Mouse (Mus musculus) hematopoietic stem cell, adult 5-6 weeks (primary cell): ENCODE measurements at regions not wholly inside any gene's neighbourhood (a gene's known extent, or its start where the extent isn't known, plus 50 kb on each side); places are given as distances from the start of the nearest gene placed in this dataset.

ENCODE experiments used
- ATAC-seq, 2 experiments: fragments of 125-278 bp in 1 of 2; replicated peaks in 1 of 2; 2 replicates each; pipeline ENCODE4 v1.8.0; 2016 to 2017; ENCODE audit warnings: inconsistent platforms in 2 of 2, mild to moderate bottlenecking in 2 of 2, moderate number of reproducible peaks in 2 of 2, low read depth in 1 of 2, moderate TSS enrichment in 1 of 2; ENCODE audit not compliant: low FRiP score in 2 of 2, poor library complexity in 2 of 2, severe bottlenecking in 2 of 2, insufficient read depth in 1 of 2, low TSS enrichment in 1 of 2

DNA sequence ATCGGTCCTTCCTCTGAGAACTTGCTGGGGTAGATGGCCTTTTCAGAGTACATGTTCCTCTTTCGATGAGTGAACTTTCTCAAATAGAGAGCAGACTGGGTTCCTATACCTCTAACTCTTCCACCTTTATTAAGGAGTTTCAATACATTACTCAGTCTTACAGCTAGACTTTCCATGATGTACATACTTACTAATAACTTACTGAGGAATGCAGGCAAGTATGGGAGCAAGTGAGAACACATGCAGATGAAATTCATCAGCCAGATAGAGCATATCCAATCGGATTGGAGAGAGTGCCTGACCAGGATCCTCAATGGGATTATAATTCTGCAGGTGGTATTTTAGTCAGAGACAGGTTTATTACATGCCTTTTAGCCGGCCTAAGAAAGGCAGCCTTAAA lies 292.2 kb upstream of the Large1 start:
- no peak for ATAC-seq

DNA sequence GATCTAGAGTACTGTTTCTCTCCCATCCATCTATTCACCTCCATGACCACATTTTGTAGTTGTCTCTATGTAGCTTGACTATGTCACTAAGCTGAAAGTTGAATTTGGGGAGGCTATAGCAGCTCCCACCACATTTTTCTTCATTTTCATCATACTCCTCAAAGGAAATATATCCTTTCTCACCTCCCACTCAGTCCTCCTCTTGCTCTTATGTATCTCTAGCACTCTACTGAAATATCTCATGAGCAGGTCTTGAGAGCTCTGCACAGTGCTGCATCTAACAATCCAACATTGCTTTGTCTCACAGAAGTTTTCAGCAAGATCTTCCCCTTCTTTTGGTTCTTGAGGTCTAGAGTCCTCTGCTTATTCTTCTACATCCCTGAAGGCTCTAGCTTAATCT lies 273.5 kb upstream of the Large1 start:
- no peak for ATAC-seq

DNA sequence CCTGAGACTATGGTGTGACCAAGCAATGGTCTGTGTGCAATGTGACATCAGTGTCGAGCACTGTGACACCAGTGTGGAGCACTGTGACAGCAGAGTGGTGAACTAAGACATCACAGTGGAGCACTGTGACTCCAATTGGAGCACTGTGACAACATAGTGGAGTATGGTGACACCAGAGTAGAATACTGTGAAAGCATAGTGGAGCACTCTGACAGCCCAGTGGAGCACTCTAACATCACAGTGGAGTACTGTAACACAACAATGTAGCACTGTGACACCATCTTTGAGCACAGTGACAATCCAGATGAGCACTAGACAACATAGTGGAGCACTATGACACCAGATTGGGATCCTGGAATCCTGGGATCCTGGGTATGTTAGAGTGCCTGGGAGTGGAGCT lies 265.6 kb upstream of the Large1 start:
- peak; percentile 62 to 78 for ATAC-seq

DNA sequence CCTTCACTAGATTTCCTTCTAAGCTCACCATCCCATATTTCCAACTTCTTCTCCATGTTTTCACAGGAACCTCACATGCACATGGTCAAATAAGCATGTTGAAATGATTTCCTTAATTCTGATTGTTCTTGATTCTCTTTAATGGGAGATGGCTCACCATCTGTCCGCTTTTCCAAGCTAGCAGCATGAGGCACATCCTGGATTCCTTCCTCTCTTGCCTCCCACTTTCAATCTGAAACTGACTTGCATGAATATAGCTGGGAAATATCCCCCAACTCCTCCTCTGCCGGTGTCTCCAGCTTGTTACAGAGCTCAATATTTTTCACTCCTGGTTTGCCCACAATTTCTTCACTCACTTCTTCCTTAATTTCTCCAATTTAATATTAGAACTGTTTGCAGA lies 261.3 kb upstream of the Large1 start:
- ATAC-seq, result no peak

DNA sequence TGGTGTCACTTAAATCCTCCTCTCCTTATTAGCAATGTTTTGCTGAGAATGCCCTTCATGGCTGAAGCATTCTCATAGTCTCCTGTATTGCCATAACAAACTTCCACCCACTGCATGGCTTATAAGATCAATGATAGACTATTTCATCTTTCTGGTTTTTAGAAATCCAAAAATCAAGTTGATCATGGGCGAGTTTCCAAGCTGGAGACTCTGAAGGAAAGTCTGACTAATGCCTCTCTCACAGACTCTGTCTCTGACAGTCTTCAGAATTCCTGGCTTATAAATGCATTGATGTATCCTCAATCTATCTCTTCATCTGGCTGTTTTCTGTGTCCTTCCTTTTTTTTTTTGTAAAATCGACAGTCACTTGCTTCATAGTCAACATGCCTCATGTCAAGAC lies 260.8 kb upstream of the Large1 start:
- ATAC-seq, result no peak

DNA sequence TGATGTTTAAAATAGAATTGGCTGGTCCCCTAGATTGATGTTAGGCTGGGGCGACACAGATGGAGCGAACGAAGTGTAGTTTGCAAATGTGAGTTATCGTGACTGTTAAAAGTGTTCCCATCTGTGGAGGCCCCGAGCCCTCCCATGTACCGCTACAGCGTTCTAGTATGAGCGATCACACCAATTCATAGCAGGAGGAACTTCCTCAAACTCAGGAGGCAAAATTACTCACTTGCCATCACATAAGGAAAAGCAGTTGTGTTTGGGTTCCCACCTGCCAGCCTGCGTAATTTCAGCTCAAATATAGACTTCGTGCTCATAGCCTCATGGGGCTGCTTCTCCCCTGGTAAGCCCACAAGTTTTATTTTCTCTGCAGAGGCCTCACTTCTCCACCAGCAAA lies 258.2 kb upstream of the Large1 start:
- no peak for ATAC-seq

DNA sequence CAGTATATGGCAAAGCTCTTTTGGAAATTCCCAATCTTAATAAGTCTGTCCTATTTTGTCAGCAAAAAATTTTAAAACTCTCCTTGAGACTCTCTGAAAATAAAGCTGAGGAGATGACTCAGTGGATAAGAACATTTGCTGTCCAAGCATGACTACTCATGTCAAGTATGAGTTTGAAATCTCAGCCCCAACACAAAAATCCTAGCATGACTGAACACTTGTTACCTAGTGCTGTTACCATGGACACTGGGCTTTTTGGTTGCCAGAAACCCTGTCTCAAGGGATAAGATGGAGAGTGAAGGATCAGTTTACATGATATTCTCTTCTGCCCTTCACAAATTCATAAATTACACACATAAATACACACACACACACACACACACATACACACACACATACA lies 217.3 kb upstream of the Large1 start:
- ATAC-seq, result no peak

DNA sequence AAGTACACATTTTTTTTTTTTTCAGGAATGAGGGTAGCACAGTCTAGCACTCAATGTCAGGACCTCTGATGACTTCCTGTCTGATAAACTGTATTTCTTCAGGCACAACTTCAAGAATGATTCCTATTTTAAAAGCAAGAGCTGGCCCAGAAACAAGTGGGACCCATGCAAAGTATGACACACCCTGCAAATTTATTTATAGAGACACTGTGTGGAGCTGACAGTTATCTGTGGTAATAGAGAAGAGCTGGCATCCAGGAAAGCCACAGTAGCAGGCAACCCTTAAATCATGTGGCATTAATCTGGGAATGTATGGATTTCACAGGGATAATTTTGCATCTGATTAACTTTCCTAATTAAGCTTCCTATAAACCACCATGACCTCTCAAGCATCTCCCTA lies 216.6 kb upstream of the Large1 start:
- no peak for ATAC-seq
